Mouse (Mus musculus) common myeloid progenitor, adult 5-6 weeks (primary cell): Measurements from ENCODE around the gene Fxyd1. TPM values are rescaled to one million over a fixed set of nuclear protein-coding genes. Genes with fewer than 3 reads are reported as not detected.

Experiments
- ATAC-seq: replicated peaks from 2 replicates; pipeline ENCODE4 v1.8.0; 2016; ENCODE audit warnings: low read depth, mild to moderate bottlenecking, moderate TSS enrichment, inconsistent platforms; ENCODE audit not compliant: poor library complexity, severe bottlenecking
- total RNA-seq: library from RNA; stranded (forward); fragments of 200-1000, 187-1606 nt; gene quantifications from 2 replicates; pipeline ENCODE4 v1.2.3, GENCODE M21; 2017

Fxyd1 gene
- total RNA-seq, 1 experiment from 2014 or later: 4.2 TPM

- ATAC-seq: peak; percentile 75
Measured at GRCm38 (mm10) chr7:31033409-31034165, 23.4 kb downstream of the Fxyd1 start.

- ATAC-seq: peak; percentile 62
Measured at GRCm38 (mm10) chr7:31031731-31032130, 25.3 kb downstream of the Fxyd1 start.

GRCm38 (mm10) chr7:31030717-31031116, 26.3 kb downstream of the Fxyd1 start:
- ATAC-seq: no peak

GRCm38 (mm10) chr7:31028609-31029008, 28.4 kb downstream of the Fxyd1 start:
- ATAC-seq: no peak

- ATAC-seq: no peak
Measured at GRCm38 (mm10) chr7:31017104-31017901, 39.7 kb downstream of the Fxyd1 start.

- ATAC-seq: no peak
Measured at GRCm38 (mm10) chr7:31012971-31013370, 44.0 kb downstream of the Fxyd1 start.

GRCm38 (mm10) chr7:31008889-31009288, 48.1 kb downstream of the Fxyd1 start:
- ATAC-seq: no peak

- peak; percentile 78 for ATAC-seq
Measured at GRCm38 (mm10) chr7:31008175-31008574, 48.8 kb downstream of the Fxyd1 start.

GRCm38 (mm10) chr7:31007775-31008174, 49.2 kb downstream of the Fxyd1 start:
- peak; percentile 51 for ATAC-seq

GRCm38 (mm10) chr7:31002650-31003049, 54.3 kb downstream of the Fxyd1 start:
- peak; percentile 87 for ATAC-seq

Other genes starting within 250 kb of the Fxyd1 start
- 20.3 and 28.0 TPM in 2 replicates for gene Ffar2, start 233.4 kb downstream of the Fxyd1 start, total RNA-seq
- not detected in 2 replicates for gene Ffar3, start 201.0 kb downstream of the Fxyd1 start, total RNA-seq
- not detected in 2 replicates for gene Ffar1, start 195.6 kb downstream of the Fxyd1 start, total RNA-seq
- 0.29 and 7.6 TPM in 2 replicates for gene Cd22, start 176.9 kb downstream of the Fxyd1 start, total RNA-seq
- not detected in 2 replicates for gene Mag, start 142.3 kb downstream of the Fxyd1 start, total RNA-seq
- not detected in 2 replicates for gene Hamp2, start 132.5 kb downstream of the Fxyd1 start, total RNA-seq
- gene Hamp, start 113.2 kb downstream of the Fxyd1 start, total RNA-seq: not detected in 2 replicates
- gene Usf2, start 100.4 kb downstream of the Fxyd1 start, total RNA-seq: 130 and 138 TPM in 2 replicates
- gene Lsr, start 83.7 kb downstream of the Fxyd1 start, total RNA-seq: 1.1 TPM in 1 of 2 replicates, not detected in the other
- not detected in 2 replicates for gene Fam187b, start 83.4 kb downstream of the Fxyd1 start, total RNA-seq
- 216 and 242 TPM in 2 replicates for gene Fxyd5, start 14.7 kb downstream of the Fxyd1 start, total RNA-seq
- not detected in 2 replicates for gene Fxyd7, start 5.7 kb downstream of the Fxyd1 start, total RNA-seq
- gene Lgi4, start 2.1 kb upstream of the Fxyd1 start, total RNA-seq: not detected in 2 replicates
- gene Fxyd3, start 19.5 kb upstream of the Fxyd1 start, total RNA-seq: not detected in 2 replicates
- gene Hpn, start 58.1 kb upstream of the Fxyd1 start, total RNA-seq: 13.4 and 19.9 TPM in 2 replicates
- 2.1 TPM in 1 of 2 replicates, not detected in the other for gene Scn1b, start 69.8 kb upstream of the Fxyd1 start, total RNA-seq
- gene Gramd1a, start 98.7 kb upstream of the Fxyd1 start, total RNA-seq: 30.8 and 38.7 TPM in 2 replicates
- not detected in 2 replicates for gene Scgb2b2, start 233.3 kb upstream of the Fxyd1 start, total RNA-seq
- not detected in 2 replicates for gene Scgb1b2, start 234.6 kb upstream of the Fxyd1 start, total RNA-seq